Mouse (Mus musculus) E14TG2a.4 (cell line): ENCODE data around the gene Naip5.
"Not testable (repeated sequence)": the region's sequence is repeated elsewhere in the genome, so short reads cannot be mapped to it uniquely, and the experiment has no call there.

Experiments used
- H3K27me3 ChIP-seq: 2 replicates; pipeline ENCODE4 v1.6.1; 2014; ENCODE audit warnings: low read length, control low read depth; ENCODE audit not compliant: insufficient read depth
- H3K36me3 ChIP-seq: 2 replicates; pipeline ENCODE4 v1.6.1; 2014; ENCODE audit warnings: low read length, control low read depth; ENCODE audit not compliant: insufficient read depth
- H3K4me1 ChIP-seq: replicated peaks from 2 replicates; pipeline ENCODE4 v1.6.1; 2014; ENCODE audit warnings: low read depth, low read length, control low read depth
- H3K4me3 ChIP-seq: replicated peaks from 2 replicates; pipeline ENCODE4 v1.5.1; 2014; ENCODE audit warnings: mild to moderate bottlenecking, low read length
- H3K9me3 ChIP-seq: 2 replicates; pipeline ENCODE4 v1.6.1; 2014; ENCODE audit warnings: low read length, control low read depth
- CTCF ChIP-seq: conservative IDR thresholded peaks from 2 replicates; pipeline ENCODE4 v1.5.1; 2014; ENCODE audit warnings: low read length
- NANOG ChIP-seq: IDR thresholded peaks from 2 replicates; pipeline ENCODE4 v1.6.1; 2014; ENCODE audit warnings: borderline replicate concordance, low read length, mixed read lengths
- POU5F1 ChIP-seq: IDR thresholded peaks from 2 replicates; pipeline ENCODE4 v1.6.1; 2014; ENCODE audit warnings: low read length, borderline replicate concordance

The Naip5 gene

DNA sequence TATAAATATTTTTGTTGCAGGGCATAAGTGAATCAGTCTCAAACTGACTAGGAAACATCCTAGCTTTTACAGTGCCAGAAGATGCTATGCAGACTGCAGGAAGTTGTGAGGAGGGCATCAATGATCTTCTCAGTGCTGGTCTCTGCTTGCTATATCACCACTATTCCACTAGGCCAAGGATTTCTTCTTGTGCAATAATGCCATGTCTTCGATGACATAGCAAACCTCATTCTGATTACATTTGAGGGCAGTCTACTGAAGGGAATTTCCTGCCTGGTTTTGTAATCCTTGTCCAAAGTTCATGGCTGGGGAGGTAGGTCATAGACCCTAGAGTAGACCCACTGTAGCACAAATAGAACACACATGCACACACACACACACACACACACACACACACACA lies 42.8 kb downstream of the Naip5 start:
- H3K36me3 ChIP-seq, result no peaks in the 10 kb centered on the region
- H3K4me1 ChIP-seq, result no peaks in the 10 kb centered on the region
- H3K9me3 ChIP-seq, result peaks cover under 1% of the 10 kb centered on the region
- TF ChIP-seq NANOG, result no peak
- no peak for TF ChIP-seq POU5F1
- TF ChIP-seq CTCF, result no peak
- H3K27me3 ChIP-seq, result no peaks in the 10 kb centered on the region
- no peak overlapping the region for H3K4me3 ChIP-seq

DNA sequence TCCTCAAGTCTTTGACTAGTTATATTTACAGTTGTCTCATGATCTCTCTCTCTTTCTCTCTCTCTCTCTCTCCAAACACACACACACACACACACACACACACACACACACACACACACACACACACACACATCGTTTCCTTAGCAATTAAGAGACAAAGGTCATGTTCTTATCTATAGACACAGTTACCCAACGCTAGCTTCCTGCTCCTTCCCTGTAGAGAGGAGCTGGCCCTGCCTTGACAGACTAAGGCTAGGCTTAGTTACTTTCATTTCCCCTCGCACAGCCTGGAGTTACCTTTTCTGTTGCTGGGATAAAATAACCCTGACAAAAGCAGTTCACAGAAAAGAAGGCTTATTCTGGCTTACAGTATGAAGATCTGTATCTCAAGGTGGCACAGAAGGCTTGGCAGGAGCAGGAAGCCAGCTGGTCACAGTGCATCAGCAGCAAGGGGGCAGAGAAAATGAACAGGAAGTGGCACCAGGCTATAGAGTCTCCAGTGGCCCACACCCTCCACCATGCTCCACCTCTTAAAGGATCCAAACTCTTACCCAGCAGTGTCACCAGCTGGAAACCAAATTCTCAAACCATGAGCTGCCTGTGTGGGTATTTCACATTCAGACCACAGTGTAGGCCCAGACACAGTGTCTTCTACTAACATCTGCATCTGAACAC lies 44.3 kb downstream of the Naip5 start, which contains the start of gene Naip2:
Gene Naip2 (minus strand): TSS at position 434 of the 675 bp plus-strand sequence.
- H3K27me3 ChIP-seq, H3K4me1 ChIP-seq, H3K9me3 ChIP-seq, H3K4me3 ChIP-seq, H3K36me3 ChIP-seq: not testable (repeated sequence)

DNA sequence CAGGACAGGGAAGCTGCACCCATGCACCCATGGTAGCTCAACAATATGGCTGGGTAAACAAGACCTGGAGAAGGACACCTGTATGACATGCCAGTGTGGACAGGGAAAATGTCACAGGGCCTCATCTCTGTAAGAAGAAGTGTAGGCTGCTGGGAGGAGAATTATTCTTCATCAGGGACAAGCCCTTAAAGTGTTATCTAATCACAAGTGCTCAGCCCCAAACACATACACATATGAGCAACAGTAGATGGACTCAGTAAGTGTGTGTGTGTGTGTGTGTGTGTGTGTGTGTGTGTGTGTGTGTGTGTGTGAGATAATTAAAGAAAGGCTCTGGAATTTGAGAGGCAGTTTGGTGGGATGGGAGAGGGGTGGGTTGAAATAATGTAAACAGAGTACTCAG lies 45.3 kb downstream of the Naip5 start:
- Histone ChIP-seq H3K4me1 (no peaks in the 10 kb centered on the region), H3K36me3 (no peaks in the 10 kb centered on the region), H3K27me3 (no peaks in the 10 kb centered on the region), H3K4me3 (no peak overlapping the region), H3K9me3 (no peaks in the 10 kb centered on the region)
- TF ChIP-seq NANOG (no peak), POU5F1 (no peak), CTCF (no peak)

DNA sequence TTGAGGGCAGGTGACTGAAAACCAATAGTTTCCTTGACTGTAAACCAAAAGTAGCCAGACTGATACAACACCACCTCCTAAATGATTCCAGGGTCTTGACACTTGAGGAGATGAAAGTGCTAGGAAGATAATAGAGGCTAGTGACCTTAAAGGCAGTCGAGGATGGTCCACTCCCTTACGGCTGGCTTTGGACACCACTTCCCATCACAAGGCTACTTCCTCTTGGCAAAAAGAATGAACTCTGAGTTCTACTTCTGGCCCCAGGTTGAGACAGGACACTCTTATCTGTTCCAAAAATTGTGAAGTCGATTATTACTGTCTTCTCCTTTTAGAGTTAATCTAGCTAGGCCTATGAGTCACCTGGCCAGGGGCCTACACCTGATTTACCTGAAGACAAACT lies 50.7 kb downstream of the Naip5 start:
- Histone ChIP-seq H3K27me3 (no peaks in the 10 kb centered on the region), H3K4me1 (no peaks in the 10 kb centered on the region), H3K36me3 (no peaks in the 10 kb centered on the region), H3K4me3 (no peak overlapping the region), H3K9me3 (peaks cover 3% of the 10 kb centered on the region; the same call in 1 of the 2 replicates)
- no peak for TF ChIP-seq CTCF

DNA sequence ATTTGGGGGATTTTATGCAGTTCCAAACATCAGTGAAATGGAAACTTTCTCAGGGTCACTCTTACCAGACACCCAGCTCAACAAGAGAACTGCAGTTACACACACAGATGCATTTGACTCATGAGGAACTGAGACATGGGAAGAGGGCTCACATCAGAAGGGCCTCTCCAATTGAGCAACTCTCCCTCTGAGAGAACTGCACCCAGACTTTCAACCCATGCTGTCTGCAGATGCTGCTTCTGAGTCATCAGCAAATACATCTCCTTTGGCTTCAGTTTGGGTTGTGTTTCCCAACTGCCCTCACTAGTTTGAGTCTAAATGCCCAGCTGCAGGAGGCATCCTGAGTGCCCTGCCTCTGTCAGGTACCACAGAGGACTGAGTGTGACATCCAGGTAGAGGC lies 63.0 kb downstream of the Naip5 start:
- H3K36me3 ChIP-seq, H3K4me1 ChIP-seq, H3K27me3 ChIP-seq, H3K9me3 ChIP-seq, H3K4me3 ChIP-seq: not testable (repeated sequence)

DNA sequence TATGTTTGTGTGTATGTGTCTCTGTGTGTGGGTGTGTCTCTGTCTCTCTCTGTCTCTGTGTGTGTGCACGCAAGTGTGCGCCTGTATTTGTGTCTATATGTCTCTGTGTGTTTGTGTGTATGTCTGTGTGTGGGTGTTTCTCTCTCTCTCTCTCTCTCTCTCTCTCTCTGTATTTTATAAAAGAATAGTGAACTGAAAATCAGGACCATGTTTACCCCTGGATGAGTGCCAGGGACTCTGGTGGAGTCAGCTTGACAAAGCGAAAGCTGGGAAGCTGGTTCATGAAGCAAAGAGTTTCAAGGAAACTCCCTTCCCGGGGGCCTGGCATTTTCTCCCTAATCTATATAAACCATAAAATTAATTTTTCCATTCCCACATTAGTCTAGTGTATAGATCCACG lies 71.8 kb downstream of the Naip5 start:
- not testable (repeated sequence) for H3K4me1 ChIP-seq, H3K36me3 ChIP-seq, H3K4me3 ChIP-seq, H3K27me3 ChIP-seq
- peaks cover 14% of the 10 kb centered on the region; the same call in 1 of the 2 replicates for H3K9me3 ChIP-seq

DNA sequence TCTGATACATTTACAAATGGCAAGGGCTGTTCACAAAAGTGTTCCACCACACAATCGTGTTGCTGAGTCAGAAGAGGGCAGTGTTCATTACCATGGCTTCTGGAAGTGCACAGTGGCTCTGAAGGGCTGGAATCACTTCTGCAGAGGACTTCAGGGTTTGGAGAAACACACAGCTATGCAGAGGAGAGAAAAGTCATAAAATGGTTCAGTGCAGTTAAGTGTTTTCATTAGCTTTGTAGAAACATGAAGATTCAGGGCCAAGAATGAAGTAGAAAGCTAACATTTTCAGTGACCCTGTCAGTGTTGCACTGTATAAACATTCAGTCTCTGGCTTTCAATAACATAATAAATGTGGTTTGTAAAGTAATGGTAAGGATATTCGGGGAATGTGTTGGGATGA lies 79.7 kb downstream of the Naip5 start:
- H3K9me3 ChIP-seq, H3K4me1 ChIP-seq, H3K4me3 ChIP-seq, H3K27me3 ChIP-seq, H3K36me3 ChIP-seq: not testable (repeated sequence)

DNA sequence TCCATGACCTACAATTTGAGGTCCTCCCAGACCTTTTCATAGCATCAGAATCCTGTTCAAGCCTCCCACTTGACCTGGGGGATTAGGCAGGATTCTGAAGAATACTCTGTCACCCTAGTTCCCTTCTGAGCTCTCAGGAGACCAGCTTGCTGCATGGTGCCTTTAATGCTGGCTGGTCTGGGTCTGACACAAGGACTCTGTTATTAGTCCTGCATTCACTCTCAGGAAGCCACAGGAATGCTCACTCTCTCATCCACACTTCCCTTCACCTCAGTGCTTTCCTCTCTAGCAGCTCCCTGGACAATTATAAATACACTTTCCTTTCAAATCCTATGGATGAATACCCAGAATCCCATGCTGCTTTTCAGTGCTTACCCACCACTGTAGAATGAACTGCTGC lies 83.7 kb downstream of the Naip5 start:
- H3K4me3 ChIP-seq, H3K36me3 ChIP-seq, H3K27me3 ChIP-seq, H3K4me1 ChIP-seq: not testable (repeated sequence)
- peaks cover 20% of the 10 kb centered on the region for H3K9me3 ChIP-seq
